Mouse (Mus musculus): ENCODE results near the gene D430041D05Rik.
A peak's percentile ranks its signal among the peaks of the same experiment; 100 is the strongest.

D430041D05Rik gene

GRCm38 (mm10) chr2:104150608-104151397, 260.0 kb downstream of the D430041D05Rik start:
- no peak for TF ChIP-seq GATA4 (IDR thresholded peaks at IDR 0.05; ENCODE audit: insufficient replicate concordance, low read length)

DNA sequence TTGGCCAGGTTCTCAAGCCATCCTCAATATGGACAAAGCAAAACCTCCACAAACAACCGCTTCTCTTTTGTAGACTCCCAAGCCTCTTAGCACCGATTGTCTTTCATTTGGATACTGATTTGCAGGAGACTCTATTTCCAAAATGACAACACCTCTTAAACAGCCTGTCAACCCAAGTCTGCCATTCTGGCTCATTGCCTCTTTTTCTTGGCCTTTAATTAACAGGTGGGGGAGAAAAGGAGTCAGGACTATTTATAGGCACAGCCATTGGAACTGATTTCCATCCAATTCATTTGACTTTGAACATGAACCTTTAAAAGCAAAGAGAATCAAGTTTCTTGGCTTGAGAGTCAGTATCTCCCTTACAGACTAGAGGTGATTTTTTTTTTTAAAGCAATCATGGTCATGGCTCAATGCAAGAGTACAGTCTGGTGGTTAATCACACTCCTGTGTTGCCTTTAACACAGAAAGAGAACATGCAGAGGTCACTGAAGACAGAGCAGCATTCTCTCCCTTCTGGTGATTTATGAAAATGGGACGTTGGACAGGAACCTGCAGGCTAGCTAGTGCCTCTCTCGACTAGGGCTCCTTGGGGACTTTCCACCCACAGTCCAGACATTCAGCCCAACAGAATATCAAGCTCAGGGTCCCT, 262.8 kb downstream of the D430041D05Rik start:
- TF ChIP-seq GATA4 (IDR thresholded peaks at IDR 0.05; ENCODE audit: insufficient replicate concordance, low read length): no peak

- TF ChIP-seq GATA4 (IDR thresholded peaks at IDR 0.05; ENCODE audit: insufficient replicate concordance, low read length): no peak
These were observed 264.8 kb downstream of the D430041D05Rik start for GRCm38 (mm10) chr2:104145983-104146382.

- TF ChIP-seq GATA4 (IDR thresholded peaks at IDR 0.05; ENCODE audit: insufficient replicate concordance, low read length): no peak
These were observed 266.8 kb downstream of the D430041D05Rik start for GRCm38 (mm10) chr2:104144004-104144403.

DNA sequence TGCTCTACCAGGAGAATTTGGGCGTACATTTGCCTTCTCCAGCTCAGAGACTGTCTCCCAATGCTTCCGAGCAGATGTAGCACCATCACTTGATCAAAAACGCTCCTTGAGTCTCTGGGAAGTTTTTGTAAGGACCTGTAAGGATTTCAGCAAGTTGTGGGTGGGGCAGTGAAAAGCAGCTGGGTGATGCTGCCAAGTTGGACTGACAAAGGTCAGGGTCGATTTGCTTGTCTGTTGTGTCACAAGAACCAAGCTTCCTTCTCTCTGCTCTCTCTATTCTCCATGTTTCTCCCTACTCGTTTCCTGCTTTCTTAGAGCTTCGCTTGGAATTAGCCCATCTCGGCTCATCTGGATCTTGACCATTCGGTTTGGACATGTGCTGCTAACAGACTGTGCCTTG, 268.7 kb downstream of the D430041D05Rik start:
- no peak for TF ChIP-seq GATA4 (IDR thresholded peaks at IDR 0.05; ENCODE audit: insufficient replicate concordance, low read length)

- no peak for TF ChIP-seq GATA4 (IDR thresholded peaks at IDR 0.05; ENCODE audit: insufficient replicate concordance, low read length)
These were observed 274.9 kb downstream of the D430041D05Rik start for GRCm38 (mm10) chr2:104135920-104136319.

DNA sequence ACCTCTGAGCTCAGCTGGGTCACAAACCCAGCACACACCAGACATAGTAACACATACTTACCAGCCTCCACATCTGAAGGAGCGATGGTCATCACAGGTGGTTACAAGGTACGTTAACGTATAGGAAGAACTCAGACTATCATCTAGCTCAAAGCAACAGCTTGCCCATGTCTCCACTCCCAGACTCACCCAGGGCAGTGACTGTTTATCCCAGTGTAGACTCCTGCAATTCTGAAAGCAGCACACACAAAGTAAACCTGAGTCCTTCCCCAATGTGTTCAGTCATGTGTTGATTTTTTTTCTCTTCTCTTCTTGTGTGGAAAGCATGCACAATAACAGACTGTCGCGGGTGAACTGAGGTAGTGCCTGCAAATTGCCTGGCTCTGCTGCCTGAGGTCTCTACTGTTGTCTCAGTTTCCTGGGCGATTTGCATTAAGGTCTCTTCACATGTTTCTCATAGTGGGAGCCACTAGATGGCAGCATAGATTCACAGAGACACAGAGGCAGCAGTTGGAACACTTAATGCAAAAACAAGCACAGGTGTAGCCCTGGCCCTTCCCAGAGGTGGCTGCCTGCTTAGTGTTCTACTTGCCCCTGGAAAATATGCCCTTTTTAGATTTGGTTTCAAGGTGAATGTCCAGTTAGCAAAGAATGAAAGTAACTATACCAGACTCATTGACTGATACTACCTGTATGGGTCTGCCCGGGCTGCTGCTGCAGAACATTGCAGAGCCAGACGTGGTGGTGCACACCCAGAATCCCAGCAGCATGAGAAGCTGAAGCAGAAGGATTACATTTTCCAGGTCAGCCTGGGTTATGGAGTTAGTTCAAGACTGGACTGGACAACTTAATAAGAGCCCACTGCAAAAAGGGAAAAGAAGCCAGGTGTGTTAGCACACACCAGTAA, 276.4 kb downstream of the D430041D05Rik start:
- no peak for TF ChIP-seq GATA4 (IDR thresholded peaks at IDR 0.05; ENCODE audit: insufficient replicate concordance, low read length)

DNA sequence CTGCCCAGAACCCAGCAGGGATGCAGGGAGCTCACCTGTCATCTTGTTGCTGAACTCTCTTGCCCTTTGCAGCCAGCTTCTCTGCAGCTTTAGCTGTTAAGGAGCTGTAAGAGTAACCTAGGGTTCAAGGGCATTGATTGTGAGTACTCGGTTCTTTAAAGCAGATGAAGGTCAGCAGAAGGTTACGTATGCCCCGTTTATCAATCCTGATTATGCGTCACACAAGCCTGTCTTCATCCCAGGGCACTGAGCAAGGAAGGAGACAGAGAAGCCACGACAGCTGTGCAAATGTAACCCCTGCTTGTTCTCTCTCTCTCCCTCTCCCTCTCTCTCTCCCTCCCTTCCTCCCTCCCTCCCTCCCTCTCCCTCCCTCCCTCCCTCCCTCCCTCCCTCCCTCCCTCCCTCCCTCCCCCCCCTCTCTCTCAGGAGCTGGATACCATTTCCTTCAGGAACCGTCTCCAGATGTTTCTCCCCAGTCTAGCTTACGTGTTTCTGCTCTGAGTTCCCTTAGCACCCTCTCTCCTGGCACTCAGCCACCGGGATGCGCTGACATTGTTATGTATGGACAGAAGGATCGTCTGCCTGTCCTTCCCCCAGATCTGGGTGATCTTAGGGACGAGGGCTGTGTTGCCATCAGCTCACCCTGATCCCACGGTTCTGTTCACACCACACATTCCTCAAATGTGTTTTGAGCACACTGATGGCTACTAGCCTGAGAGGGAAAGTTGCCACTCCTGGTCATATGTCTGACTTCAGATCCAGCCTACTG, 277.6 kb downstream of the D430041D05Rik start:
- no peak for TF ChIP-seq GATA4 (IDR thresholded peaks at IDR 0.05; ENCODE audit: insufficient replicate concordance, low read length)

DNA sequence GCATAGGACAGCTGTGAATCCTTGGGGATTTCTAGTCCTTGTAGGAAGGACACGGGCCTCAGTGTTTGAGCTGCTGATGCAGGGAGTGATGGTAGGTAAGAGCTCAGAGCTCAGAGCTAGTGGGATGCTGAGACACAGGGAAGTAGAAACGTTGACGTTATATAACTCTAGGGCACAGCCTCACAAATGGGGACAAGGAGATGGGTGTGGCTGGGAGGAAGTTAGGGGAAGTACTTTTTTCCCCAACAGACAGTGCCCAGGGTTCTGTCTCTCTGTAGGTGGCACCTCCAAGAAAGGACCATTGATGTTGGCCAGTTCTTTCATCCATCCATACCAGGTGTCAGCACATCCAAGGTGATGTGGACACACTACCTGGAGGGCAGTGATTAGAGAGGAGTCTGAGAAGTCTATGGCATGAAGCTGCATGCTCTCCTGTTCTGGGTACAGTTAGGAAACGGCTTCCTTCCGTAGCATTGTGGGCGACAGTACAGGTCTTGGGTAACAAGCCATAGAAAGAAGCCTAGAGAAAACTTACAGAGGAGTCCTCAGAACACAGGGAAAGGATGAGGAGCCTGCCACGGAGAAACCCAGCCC, 278.4 kb downstream of the D430041D05Rik start:
- TF ChIP-seq GATA4 (IDR thresholded peaks at IDR 0.05; ENCODE audit: insufficient replicate concordance, low read length): no peak

GRCm38 (mm10) chr2:104130969-104131368, 279.8 kb downstream of the D430041D05Rik start:
- no peak for TF ChIP-seq GATA4 (IDR thresholded peaks at IDR 0.05; ENCODE audit: insufficient replicate concordance, low read length)

- TF ChIP-seq GATA4 (IDR thresholded peaks at IDR 0.05; ENCODE audit: insufficient replicate concordance, low read length): peak; percentile 20; the same call in 1 of the 2 replicates
These were observed 280.6 kb downstream of the D430041D05Rik start for GRCm38 (mm10) chr2:104130165-104130564.

- TF ChIP-seq GATA4 (IDR thresholded peaks at IDR 0.05; ENCODE audit: insufficient replicate concordance, low read length): no peak
These were observed 281.8 kb downstream of the D430041D05Rik start for GRCm38 (mm10) chr2:104128803-104129531.

GRCm38 (mm10) chr2:104124071-104124470, 286.7 kb downstream of the D430041D05Rik start:
- TF ChIP-seq GATA4 (IDR thresholded peaks at IDR 0.05; ENCODE audit: insufficient replicate concordance, low read length): no peak

DNA sequence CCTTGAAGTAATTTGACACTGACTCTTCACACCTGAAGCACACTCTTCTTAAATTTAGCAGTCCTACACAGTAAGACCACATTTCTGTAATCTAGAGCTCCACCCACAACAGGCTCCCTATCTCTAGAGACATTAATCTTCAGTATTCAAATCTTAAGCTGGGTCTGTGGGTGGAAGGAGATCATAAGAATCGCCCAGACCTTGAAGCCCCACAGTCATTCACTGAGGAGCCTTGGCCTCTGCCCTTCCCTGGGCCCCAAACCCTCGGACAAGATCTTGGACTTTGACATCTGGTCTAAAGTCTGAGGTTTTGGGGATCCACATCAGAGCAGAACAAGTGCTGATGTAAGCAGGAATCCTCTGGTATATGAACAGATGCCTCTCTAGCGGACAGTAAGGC, 287.3 kb downstream of the D430041D05Rik start:
- TF ChIP-seq GATA4 (IDR thresholded peaks at IDR 0.05; ENCODE audit: insufficient replicate concordance, low read length): no peak
